Mouse (Mus musculus) cerebellum, adult 2 months (tissue): ENCODE data around the gene Zbtb5. TPM values are rescaled to one million over a fixed set of nuclear protein-coding genes. Genes with fewer than 3 reads are reported as not detected.

Experiments
- DNase-seq, 2 experiments: peaks; one replicate each; pipeline ENCODE4 v3.0.0; 2021
- H3K27ac ChIP-seq: fragments of 200-500 bp; 2 replicates; pipeline ENCODE4 v1.5.1; 2012; ENCODE audit warnings: low read length, control low read depth, inconsistent platforms; ENCODE audit not compliant: insufficient read depth
- H3K27me3 ChIP-seq: fragments of 200-500 bp; 2 replicates; pipeline ENCODE4 v1.6.1; 2012; ENCODE audit warnings: inconsistent platforms, mild to moderate bottlenecking, low read length, moderate library complexity; ENCODE audit not compliant: control insufficient read depth, insufficient read depth
- H3K4me1 ChIP-seq: fragments of 200-500 bp; 2 replicates; pipeline ENCODE4 v1.6.1; 2011; ENCODE audit warnings: low read length; ENCODE audit not compliant: control insufficient read depth, insufficient read depth
- H3K4me3 ChIP-seq: fragments of 200-500 bp; replicated peaks from 2 replicates; pipeline ENCODE3; 2011; ENCODE audit warnings: mild to moderate bottlenecking, low read depth, low read length, control low read depth; ENCODE audit not compliant: insufficient read depth
- CTCF ChIP-seq: fragments of 200-500 bp; IDR thresholded peaks from 2 replicates; pipeline ENCODE4 v1.5.1; 2011; ENCODE audit warnings: low read depth, mild to moderate bottlenecking, control low read depth, low read length, moderate library complexity, borderline replicate concordance; ENCODE audit not compliant: insufficient read depth
- POLR2A ChIP-seq: fragments of 200-500 bp; IDR thresholded peaks from 2 replicates; pipeline ENCODE4 v1.6.1; 2011; ENCODE audit warnings: low read length, control low read depth, borderline replicate concordance; ENCODE audit not compliant: insufficient read depth
- WGBS: fragments of 180-500 bp; shearing (Covaris S2); methylation state at CpG from one replicate; pipeline ENCODE4 v1.1.7; 2018; 5-methylcytosine and 5-hydroxymethylcytosine counted together
- polyA plus RNA-seq: library from polyadenylated mRNA; depleted of rRNA; stranded (reverse); fragments of >200 nt; gene quantifications from 2 replicates; pipeline ENCODE4 v1.2.3, GENCODE M21; 2012

Gene Zbtb5
- polyA plus RNA-seq, 1 experiment: 9.8 TPM

DNA sequence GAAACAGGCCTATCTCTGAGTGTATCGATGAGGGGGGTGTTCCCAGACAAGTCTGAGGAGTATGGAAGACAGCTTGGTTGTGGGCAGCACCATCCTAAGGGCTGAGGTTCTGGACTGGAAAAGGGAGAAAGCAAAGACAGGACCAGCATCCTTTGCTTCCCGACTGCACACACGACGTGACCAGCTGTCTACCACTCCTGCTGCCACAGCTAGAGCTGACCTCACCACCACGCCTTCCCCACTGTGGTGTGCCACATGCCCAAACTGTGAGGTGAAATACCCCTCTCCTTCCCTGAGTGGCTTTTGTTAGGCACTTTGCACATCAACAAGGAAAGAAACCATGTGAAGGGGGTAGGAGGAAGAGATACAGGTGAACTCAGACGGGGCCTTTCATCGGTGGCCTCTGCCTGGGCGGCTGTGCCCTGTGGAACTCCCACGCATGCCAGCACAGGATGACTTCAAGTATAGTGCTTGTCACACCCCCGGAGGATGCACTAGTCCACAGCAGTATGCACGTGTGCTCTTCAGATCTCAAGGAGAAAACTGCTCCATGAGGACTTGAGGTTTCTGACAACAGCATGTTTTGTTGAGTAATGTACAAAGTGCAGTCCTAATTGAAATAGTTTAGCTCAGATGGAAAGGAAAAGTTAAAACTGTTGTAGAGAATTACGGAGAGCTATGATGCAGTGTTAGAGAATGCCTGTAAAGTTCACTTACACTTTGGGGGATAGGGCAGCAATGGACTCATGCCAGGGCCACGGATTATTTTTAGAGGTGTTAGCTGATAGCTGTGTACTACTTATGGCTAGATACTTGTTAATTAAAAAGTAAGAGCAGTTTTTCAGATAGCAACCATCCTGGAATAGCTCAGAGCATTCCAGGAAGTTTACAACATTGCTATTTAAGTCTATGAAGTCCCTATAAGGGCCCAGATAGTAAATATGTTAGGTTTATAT lies 25.5 kb upstream of the Zbtb5 start:
- TF ChIP-seq CTCF (no peak), POLR2A (no peak)
- DNase-seq: no peak
- Histone ChIP-seq H3K4me3 (no peak overlapping the region), H3K27me3 (no peaks in the 10 kb centered on the region), H3K4me1 (no peaks in the 10 kb centered on the region), H3K27ac (no peak overlapping the region)
- WGBS: 89% methylated on average over 13 of the region's 13 CpGs

DNA sequence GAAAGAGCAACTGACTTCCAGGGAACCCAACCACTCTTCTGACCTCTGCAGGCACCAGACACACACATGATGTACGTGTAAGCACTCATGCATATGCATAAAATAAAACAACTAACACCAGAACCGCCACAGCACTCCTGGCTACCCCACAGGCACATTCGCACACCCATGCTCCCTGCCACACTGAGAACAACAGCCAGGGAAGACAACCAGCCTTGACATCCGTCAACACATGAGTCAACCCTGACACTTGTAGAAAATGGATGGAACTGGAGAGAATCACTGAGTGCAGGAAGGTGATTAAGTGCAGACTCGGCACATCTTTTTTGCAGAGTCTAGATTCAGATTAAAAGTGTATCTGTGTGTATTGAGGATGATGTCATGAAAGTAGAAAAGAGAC lies 24.4 kb upstream of the Zbtb5 start:
- TF ChIP-seq POLR2A: no peak
- TF ChIP-seq CTCF: no peak
- no peak for DNase-seq
- no peak overlapping the region for H3K4me3 ChIP-seq
- WGBS: 75% methylated on average over 5 of the region's 5 CpGs
- no peaks in the 10 kb centered on the region for H3K27me3 ChIP-seq
- H3K27ac ChIP-seq: no peak overlapping the region
- H3K4me1 ChIP-seq: no peaks in the 10 kb centered on the region

DNA sequence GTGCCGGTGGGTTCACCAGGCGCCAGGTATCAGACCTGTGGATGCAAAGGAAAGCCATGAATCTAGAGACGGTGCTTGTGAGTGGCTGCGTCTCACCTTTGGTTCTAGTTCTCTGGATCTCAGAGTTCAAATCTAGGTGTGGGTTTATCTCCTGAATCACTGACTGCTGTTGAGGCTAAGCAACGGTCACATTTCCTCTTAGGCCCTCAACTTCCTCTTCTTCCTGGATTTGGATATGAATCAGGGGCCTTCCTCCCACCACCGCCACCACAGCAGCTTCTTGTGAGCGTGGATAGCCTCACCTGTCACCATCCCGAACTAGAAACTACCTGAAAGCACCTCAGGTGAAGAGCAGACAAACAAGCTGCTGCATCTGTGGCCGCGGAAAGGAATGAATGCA lies 23.8 kb upstream of the Zbtb5 start:
- Histone ChIP-seq H3K27me3 (no peaks in the 10 kb centered on the region), H3K4me1 (no peaks in the 10 kb centered on the region), H3K27ac (no peak overlapping the region), H3K4me3 (no peak overlapping the region)
- no peak for TF ChIP-seq CTCF
- no peak for TF ChIP-seq POLR2A
- WGBS: 91% methylated on average over 10 of the region's 10 CpGs
- DNase-seq: no peak

DNA sequence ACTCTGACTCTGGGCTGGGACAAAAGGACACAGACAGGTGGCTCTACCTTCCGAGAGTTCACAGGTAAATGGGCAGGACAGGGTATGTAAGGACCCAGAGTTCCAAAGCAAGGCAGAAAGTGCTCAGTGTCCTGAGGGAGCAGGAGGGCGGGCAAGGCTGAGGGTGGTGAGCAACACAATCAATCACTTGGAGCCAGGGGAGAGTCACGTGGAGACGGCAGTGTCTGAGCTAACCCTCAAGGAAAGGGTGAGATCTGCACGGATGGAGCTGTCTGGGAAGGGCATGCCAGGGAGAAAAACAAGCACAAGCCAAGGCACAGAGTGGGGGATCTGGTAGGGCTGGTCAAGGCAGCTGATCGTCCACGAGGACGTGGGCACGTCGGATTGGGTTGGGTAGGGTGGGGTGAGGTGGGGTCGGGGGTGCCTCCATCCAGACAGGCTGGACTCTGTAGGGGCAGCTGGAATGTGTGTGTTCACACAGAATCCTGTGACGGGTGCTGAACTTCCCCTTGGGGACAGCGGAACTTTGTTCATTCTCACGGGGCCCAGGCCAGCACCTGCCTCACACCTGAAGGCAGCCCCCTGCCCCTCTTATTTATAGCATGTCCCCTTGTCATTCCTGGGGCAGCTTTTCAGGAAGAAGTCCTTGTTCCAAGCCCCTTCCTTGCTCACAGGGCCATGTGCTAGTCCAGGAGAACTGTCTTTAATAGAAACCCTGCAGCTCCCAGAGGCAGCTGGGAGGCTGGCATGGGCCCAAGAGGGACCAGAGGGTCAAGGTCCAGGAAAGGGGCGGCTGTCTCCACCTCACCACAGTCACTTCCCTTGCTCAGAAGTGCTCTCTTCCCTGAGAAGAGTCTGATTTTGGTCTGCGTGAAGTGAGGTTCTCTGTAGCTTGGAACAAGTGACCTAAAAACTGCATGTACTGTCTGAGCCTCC lies 22.7 kb upstream of the Zbtb5 start:
- 72% methylated on average over 16 of the region's 16 CpGs for WGBS
- H3K27ac ChIP-seq: no peak overlapping the region
- H3K27me3 ChIP-seq: no peaks in the 10 kb centered on the region
- TF ChIP-seq CTCF: no peak
- TF ChIP-seq POLR2A: no peak
- no peak overlapping the region for H3K4me3 ChIP-seq
- no peak for DNase-seq
- H3K4me1 ChIP-seq: no peaks in the 10 kb centered on the region

DNA sequence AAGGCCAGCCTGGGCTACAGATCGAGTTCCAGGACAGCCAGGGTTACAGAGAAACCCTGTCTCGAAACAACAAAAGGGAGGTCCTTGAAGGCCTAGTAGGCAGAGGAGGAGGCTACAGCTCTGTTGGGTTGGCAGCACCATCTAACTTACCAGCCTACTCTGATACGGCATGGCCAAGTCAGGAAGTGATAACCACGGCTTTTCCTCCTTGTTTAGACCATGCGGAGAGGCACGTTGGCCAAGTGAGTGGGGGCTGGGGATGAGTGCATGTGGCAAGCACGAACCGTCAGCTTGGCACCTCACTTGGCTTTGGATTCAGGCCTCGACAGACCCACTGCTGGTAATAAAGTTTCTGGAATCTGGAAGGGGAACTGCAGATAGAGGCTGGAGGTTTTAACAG lies 20.4 kb upstream of the Zbtb5 start:
- no peaks in the 10 kb centered on the region for H3K4me1 ChIP-seq
- H3K27ac ChIP-seq: no peak overlapping the region
- H3K27me3 ChIP-seq: no peaks in the 10 kb centered on the region
- no peak for DNase-seq
- H3K4me3 ChIP-seq: no peak overlapping the region
- TF ChIP-seq POLR2A (no peak), CTCF (no peak)
- WGBS: 40% methylated on average over 9 of the region's 9 CpGs

DNA sequence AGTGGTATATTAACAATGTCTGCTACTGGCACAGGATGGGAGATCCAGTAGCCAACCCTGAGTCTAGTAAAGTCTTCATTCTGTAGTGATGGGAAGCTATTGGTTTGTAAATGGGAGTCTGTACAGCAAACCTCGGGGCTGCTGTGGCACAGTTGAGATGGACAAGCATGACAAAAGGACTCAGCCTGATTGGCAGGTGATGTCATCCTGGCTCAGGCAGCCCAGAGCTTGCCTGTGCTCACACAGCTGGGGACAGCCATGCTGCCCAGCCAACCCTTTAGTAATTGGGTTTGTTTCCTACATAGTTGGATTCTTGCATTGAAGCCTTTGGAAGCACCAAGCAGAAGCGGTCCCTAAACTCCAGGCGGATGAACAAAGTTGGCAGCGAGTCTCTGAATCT lies 14.2 kb upstream of the Zbtb5 start:
- no peak for TF ChIP-seq CTCF
- no peak for TF ChIP-seq POLR2A
- H3K27ac ChIP-seq: no peak overlapping the region
- H3K27me3 ChIP-seq: no peaks in the 10 kb centered on the region
- no peak overlapping the region for H3K4me3 ChIP-seq
- no peak for DNase-seq
- H3K4me1 ChIP-seq: no peaks in the 10 kb centered on the region
- 49% methylated on average over 4 of the region's 4 CpGs for WGBS

DNA sequence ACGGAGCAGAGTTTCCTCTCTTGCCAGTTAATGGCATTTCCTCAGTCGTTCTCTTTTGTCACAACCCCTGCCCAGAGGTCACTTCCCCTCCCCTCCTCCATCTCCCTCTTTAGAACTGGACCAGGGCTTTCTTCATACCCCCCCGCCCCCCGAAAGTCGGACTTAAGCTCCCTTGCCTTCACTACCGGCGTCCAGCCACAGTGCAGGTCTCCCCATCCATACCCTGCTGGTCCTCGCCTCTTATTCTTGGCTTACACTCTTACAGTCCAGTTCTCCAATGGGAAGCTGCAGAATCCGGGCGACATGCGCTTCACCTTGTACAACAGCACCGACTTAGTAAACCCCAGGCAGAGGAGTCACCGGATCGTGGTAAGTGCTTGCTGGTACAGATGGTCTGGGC lies 6.8 kb upstream of the Zbtb5 start:
- no peak for TF ChIP-seq CTCF
- TF ChIP-seq POLR2A: no peak
- Histone ChIP-seq H3K4me3 (peak overlapping the region; percentile 84), H3K27ac (no peak overlapping the region), H3K27me3 (no peaks in the 10 kb centered on the region), H3K4me1 (peaks cover 7% of the 10 kb centered on the region; the same call in 1 of the 2 replicates)
- WGBS: 1% methylated on average over 14 of the region's 14 CpGs
- peak; percentile 16 to 31 for DNase-seq
